Mouse (Mus musculus) macrophage (primary cell): Measurements from ENCODE around the gene Btbd11. TPM values are rescaled to one million over a fixed set of nuclear protein-coding genes. Genes with fewer than 3 reads are reported as not detected.

ENCODE experiments used
- H3K27ac ChIP-seq: fragments of 350-480 bp; formaldehyde crosslinking; 2 replicates; pipeline ENCODE4 v1.9.0; 2021
- H3K36me3 ChIP-seq: fragments of 350-480 bp; formaldehyde crosslinking; 2 replicates; pipeline ENCODE4 v1.9.0; 2021; ENCODE audit errors: inconsistent target
- H3K4me3 ChIP-seq: fragments of 350-480 bp; formaldehyde crosslinking; 2 replicates; pipeline ENCODE4 v1.9.0; 2021; ENCODE audit errors: inconsistent target
- H3K79me2 ChIP-seq: fragments of 350-480 bp; formaldehyde crosslinking; 2 replicates; pipeline ENCODE4 v1.9.0; 2021; ENCODE audit errors: inconsistent target
- WGBS: methylation state at CpG from one replicate; pipeline ENCODE4 v1.1.7; 2026; ENCODE audit warnings: inconsistent platforms; ENCODE audit not compliant: missing documents; 5-methylcytosine and 5-hydroxymethylcytosine counted together
- polyA plus RNA-seq: library from polyadenylated mRNA; stranded (reverse); fragments of 250-400 nt; gene quantifications from 3 replicates; pipeline ENCODE4 v1.2.4, GENCODE M21; 2018; ENCODE audit warnings: inconsistent platforms

Gene Btbd11
- polyA plus RNA-seq, 1 experiment from 2014 or later: 0.10 TPM

DNA sequence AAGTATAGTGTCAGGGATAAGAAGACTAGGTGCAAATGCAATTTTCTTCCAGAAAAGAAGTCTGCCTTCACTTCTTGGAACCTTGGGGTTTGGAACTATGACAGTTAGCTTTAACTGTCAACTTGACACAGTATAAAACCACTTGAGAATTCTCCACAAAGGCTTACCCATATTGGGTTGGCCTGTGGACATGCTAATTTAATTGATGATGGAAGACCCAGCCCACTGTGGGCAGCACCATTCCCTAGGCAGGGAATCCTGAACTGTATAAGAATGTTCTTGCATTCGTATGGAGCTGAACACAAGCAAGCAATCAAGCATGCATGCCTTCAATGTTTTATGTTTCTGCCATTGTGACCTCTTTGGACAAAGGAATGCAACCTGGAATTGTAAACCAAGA is 122.4 kb downstream of the Btbd11 start:
- H3K36me3 ChIP-seq: no peaks in the 10 kb centered on the region
- no peak overlapping the region for H3K27ac ChIP-seq
- no peaks in the 10 kb centered on the region for H3K79me2 ChIP-seq
- H3K4me3 ChIP-seq: no peak overlapping the region
- WGBS: 89% methylated on average over 1 of the region's 1 CpGs

DNA sequence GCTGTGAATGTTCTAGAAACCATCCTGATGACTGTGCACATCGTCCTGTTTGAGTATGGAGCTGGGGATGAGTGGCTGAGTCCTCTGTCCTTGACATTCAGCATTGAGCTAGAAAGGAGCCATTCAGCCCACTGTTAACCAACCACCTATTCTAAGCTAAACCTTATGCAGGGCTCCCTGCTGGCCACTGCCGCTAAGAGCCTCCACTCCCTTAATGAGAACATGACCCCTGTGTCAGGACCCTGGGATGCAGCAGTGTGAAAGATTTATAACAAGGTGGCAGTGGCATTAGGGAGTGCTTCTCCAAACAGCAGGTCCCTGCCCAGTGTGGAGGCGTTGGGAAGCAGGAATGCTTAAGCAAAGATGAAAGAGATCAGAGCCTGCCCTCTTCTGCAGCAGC is 123.7 kb downstream of the Btbd11 start:
- H3K36me3 ChIP-seq: no peaks in the 10 kb centered on the region
- no peaks in the 10 kb centered on the region for H3K79me2 ChIP-seq
- 84% methylated on average over 3 of the region's 3 CpGs for WGBS

DNA sequence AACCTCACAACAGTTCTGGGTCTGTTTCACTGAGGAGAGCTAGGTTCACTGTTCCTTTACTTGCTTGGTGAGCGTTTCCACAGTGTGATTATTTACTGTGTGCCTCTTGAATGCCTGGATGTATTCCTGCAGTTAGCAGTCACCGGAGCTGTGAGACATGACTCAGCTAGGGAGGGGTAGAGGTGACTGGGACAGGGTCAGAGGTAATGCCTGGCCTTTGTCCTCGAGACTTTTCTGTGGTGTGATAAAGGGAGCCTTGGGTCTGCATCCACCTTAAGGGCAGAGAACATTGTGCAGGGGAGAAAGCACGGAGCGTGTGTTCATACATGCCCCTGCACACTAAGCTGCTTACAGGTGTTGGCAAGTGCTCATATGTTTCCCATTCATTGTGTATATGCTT is 126.2 kb downstream of the Btbd11 start:
- WGBS: 89% methylated on average over 5 of the region's 5 CpGs

More for the DNA sequence above, 123.7 kb downstream of the Btbd11 start:
- H3K27ac ChIP-seq: no peak overlapping the region
- H3K4me3 ChIP-seq: no peak overlapping the region

DNA sequence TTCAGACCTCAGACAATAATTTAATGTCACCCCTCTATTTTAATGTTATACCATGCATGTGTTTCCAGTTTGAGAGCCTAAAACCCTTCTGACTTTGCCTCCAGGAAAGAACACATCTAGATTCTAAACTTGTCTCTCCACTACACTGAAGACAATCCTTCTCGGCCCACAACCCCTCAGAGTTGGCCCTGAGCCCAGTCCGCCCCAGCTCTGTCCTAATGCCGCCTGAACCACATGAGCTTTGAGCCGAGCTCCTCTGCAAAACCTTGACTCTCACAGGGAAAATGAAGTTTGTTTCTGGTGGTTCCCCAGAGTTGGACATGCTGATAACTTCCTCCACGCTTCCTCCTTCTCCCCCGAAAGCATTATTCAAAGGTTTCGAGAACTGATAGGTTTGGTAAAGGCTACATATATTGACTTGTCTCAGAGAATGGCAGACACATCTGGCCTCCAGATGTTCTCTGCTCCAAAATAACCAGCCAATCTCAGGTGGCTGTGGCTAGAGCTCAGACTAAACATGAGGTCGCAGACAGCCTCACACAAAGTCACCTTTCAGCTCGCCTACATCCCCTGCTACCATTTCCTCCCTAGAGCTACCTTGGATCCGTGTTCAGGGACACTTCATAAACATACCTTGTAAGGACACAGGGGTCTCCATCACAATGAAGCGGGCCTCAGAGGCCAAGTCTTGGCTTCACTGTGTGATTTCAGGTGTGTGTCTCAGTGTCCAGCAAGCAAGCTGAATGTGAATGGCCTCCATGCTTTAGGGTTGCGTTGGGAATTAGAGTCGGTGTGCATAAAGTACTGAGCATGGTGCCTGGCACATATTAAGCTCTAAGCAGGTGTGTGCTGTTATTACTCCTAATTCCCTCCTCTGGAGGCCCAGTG is 130.9 kb downstream of the Btbd11 start:
- Histone ChIP-seq H3K27ac (no peak overlapping the region), H3K4me3 (no peak overlapping the region), H3K36me3 (no peaks in the 10 kb centered on the region), H3K79me2 (no peaks in the 10 kb centered on the region)
- 45% methylated on average over 13 of the region's 13 CpGs for WGBS

More for the DNA sequence above, 126.2 kb downstream of the Btbd11 start:
- no peaks in the 10 kb centered on the region for H3K36me3 ChIP-seq
- H3K27ac ChIP-seq: no peak overlapping the region
- no peak overlapping the region for H3K4me3 ChIP-seq
- no peaks in the 10 kb centered on the region for H3K79me2 ChIP-seq

DNA sequence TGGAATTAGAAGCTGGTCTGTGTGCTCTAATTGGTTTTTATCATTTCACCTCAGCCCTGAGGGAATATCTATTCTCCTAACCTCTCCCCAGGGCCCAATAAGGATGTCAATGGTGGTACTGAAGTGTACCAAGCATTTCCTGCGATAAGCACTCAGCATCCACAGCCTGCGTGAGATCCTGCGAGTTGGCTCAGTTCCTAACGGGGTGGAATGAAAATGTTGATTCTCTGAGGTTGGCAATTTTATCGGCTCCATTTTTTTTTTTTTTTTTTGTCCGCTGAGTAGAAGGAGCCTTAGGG is 131.4 kb downstream of the Btbd11 start:
- no peaks in the 10 kb centered on the region for H3K79me2 ChIP-seq
- no peak overlapping the region for H3K4me3 ChIP-seq
- 100% methylated on average over 6 of the region's 6 CpGs for WGBS
- H3K36me3 ChIP-seq: no peaks in the 10 kb centered on the region
- H3K27ac ChIP-seq: no peak overlapping the region

DNA sequence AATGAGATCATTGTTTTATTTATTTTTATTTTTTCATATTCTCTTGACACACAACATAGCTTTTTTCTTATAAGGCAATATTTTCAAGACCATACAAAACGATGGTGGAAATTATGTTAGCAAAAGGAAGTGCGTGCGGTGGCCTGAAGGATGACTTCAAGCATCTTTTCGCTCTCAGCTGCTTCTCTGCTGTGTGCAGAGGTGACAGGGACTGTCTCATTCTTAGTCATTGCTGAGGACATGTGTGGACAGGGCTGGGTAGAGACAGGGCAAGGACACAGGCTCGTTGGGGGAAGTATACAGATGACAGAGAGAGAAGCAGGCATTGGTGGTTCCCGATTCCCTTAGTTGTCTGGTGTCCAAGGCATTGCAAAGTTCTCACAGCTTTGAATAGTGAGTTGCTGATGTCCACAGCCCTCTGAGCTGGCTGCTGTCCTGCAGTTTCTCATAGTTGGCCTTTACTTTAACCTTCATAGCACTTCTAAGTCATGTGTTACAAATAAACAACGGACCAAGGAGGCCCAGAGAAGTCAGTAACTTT is 135.7 kb downstream of the Btbd11 start:
- 84% methylated on average over 7 of the region's 7 CpGs for WGBS
- H3K79me2 ChIP-seq: no peaks in the 10 kb centered on the region

DNA sequence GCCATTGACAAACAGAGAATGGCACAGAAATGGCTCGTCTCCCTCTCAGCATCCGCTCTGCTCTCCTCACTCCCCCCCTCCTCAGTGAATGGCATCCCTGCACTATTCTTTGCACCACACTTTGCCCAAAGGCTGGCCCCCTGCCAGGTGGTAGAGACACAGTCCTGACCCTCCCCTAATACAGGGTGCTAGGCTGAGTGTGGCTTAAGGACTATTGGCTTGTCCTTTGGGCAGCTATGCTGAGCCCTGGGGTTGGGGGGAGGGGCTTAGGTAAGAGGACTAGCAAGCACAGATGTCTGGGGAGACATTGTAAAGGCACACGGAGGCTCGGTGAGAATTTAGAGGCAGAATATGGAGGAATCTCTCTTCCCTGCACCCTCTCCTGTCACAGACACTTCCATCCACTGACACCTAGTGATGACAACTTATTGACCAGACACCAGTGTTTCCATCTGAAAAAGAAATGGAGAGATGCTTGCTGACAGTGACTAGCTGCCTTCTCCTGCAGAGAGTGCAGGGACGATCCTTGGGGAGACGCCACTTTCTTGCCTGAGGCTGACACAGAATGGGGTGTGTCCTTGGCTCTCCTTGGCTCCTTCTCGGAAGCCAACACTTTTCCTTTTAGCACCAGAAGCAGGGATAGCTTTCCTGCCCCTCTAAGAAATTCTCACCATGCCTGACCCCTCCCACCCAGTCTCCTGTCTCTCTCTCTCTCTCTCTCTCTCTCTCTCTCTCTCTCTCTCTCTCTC is 138.8 kb downstream of the Btbd11 start:
- H3K4me3 ChIP-seq: no peak overlapping the region
- H3K36me3 ChIP-seq: no peaks in the 10 kb centered on the region
- no peak overlapping the region for H3K27ac ChIP-seq
- WGBS: 87% methylated on average over 6 of the region's 7 CpGs
- no peaks in the 10 kb centered on the region for H3K79me2 ChIP-seq

More for the DNA sequence above, 135.7 kb downstream of the Btbd11 start:
- Histone ChIP-seq H3K4me3 (no peak overlapping the region), H3K36me3 (no peaks in the 10 kb centered on the region), H3K27ac (no peak overlapping the region)

DNA sequence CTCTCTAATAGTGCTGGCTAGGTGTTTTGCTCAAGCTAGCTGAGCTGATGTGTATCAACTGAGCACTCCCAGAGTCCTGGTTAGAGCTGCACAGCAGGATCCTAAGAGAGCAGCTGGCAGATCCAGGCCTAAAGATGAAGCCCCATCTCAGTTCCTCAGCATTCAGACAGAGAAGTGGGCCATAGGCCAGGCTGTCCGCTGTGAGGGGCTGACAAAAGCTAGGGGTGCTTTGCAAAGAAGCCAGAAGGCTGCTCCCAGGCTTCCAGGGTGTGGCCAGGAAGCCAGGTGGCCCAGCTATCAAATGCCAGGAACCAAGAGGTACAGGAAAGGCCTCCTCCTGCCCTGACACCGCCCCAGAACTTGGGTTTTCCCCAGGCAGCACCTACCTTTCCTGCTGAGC is 140.0 kb downstream of the Btbd11 start:
- no peaks in the 10 kb centered on the region for H3K79me2 ChIP-seq
- no peak overlapping the region for H3K27ac ChIP-seq
- 79% methylated on average over 2 of the region's 2 CpGs for WGBS
- H3K36me3 ChIP-seq: no peaks in the 10 kb centered on the region
- H3K4me3 ChIP-seq: no peak overlapping the region

DNA sequence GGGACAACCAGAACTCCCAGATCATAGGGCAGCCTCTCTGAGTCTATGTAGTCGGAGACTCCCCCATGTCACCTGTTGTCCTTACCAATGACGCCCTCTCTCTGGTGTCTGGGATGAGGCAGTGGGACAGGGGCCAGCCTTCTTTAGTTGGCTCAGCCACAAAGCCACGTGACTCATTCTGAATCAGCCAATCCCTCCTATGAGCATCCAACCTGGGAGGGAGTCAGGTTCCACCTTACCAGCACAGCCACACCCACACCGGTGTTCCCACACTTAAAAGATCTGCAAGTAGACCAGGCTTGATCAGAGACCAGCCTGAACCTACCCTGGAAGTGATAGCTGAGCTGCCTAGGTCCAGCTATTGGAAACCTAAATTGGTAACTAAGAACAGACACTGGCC is 141.1 kb downstream of the Btbd11 start:
- Histone ChIP-seq H3K79me2 (no peaks in the 10 kb centered on the region), H3K27ac (no peak overlapping the region), H3K4me3 (no peak overlapping the region), H3K36me3 (no peaks in the 10 kb centered on the region)
- 76% methylated on average over 4 of the region's 4 CpGs for WGBS

DNA sequence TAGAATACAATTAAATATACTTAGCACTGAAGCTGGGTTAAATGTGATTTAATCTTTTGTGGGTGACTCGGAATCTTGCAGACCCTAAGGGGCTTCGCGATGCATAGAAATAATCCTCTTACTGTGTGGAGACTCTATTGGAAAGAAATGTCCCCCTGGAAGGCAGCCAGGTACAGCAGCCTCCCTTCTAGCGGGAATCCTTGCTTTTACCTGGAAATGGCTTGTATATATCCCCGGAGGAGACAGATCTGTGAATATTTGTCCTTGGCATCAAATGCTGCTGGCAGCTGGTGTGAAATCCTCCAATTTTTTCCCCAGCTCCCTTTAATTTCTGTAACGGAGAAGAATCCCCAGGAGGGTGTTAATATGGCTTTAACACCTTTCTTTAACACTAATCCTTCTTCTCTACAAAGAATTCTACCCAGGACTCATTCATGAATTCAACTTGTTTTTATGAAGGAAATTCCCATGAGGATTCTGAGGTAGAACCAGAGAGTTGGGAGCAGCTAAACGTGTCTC is 146.6 kb downstream of the Btbd11 start:
- Histone ChIP-seq H3K79me2 (no peaks in the 10 kb centered on the region), H3K27ac (no peak overlapping the region), H3K36me3 (no peaks in the 10 kb centered on the region), H3K4me3 (no peak overlapping the region)
- WGBS: 90% methylated on average over 7 of the region's 7 CpGs

DNA sequence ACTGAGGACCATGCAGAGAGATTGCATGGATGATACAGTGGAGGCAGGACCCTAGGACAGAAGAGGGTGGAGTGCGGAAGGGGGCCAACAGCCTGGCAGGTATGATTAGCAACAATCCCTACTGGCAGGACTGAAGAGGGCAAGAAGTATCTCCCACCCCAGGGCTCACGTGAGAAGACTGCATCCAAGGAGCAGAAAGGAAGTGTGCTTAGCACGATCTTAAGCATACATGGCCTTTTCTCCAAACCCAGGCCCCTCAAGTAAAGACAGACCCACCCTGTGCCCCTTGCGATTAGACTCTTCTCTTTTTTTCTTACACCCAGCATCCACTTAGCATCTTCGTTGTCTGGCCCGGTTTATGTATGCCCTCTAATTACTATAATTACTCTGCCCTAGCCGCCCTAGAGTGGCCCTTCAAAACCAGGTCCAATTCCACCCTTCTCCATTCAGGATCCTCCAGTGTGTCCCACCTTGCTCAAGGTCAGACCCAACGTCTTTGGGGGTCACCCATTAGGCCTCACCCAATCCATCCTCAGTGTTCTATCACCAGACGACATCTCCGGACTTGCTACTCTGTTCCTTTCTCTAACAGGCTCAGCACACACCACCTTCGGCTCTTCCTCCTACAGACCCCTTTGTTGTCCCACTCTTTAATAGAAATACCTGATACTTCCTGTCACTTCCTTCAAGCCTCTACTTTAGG is 151.6 kb downstream of the Btbd11 start:
- Histone ChIP-seq H3K4me3 (no peak overlapping the region), H3K36me3 (no peaks in the 10 kb centered on the region), H3K27ac (no peak overlapping the region), H3K79me2 (no peaks in the 10 kb centered on the region)
- WGBS: 95% methylated on average over 11 of the region's 11 CpGs

DNA sequence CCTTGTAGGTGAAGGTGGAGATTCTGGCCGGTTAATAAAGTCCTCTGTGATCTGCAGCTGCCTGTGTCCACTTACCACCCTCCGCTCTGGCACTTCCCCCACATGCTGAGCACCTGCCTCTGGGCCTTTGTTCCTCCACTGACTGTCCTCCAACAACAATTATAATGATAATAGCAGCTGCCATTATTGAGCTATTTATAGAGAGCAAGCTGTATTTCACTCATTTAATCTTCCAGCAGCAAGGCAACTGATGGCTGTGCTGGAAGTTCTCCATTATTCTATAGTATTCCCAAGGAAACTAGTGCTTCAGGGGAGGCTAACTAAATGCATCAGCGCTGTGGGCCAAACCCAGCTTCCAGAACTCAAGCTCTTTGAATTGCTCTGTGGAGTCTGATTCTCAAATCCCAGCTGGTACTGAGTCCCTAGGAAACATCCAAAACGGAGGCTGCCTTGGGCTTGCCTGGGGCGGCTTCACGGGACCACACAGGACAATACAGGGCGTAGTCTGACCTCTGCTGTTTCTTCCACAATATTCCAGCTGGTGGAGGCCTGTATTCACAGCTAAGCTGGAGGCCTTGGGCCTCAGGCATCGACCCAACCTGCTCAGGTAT is 153.0 kb downstream of the Btbd11 start:
- H3K27ac ChIP-seq: no peak overlapping the region
- H3K79me2 ChIP-seq: no peaks in the 10 kb centered on the region
- no peaks in the 10 kb centered on the region for H3K36me3 ChIP-seq
- no peak overlapping the region for H3K4me3 ChIP-seq
- WGBS: 92% methylated on average over 8 of the region's 8 CpGs

DNA sequence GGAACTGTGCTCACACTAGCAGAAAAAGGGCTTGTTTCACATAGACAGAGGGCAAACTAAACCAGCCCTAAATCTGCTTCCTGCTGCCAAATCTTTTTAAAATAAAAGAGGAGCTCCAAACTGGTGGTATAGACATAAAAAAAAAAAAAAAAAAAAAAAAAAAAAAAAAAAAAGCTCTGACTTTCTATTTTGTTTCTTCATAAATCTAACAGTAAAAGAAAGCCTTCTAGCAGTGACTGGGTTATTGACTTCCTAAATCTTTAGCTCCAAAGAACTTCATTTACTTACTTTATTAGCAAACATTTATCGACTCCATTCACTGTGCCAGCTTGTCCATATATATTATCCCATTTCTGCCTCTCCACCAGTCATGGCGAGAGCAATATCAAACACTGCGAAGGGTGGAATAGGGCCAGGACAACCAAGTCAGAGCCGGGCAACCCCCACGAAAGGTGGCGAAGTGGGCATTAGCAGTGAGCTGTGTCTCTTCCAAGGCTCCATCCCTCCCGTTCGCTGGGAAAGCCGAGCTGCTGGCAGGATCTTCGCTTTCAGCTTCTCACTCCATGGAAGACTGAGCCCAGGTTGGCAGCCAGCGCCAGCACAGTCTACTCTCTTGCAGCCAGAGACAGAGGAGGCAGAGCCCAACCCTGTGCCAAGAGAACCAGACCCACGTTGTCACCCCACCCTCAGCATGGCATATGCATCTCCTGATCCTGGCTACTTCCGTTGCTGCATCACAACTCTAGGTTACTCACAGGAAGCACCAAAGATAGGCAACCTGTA is 153.9 kb downstream of the Btbd11 start:
- H3K79me2 ChIP-seq: no peaks in the 10 kb centered on the region
- H3K27ac ChIP-seq: no peak overlapping the region
- WGBS: 96% methylated on average over 13 of the region's 13 CpGs
- H3K36me3 ChIP-seq: no peaks in the 10 kb centered on the region
- no peak overlapping the region for H3K4me3 ChIP-seq
